Mouse (Mus musculus): ENCODE results near the gene Tnfrsf4. TPM values are rescaled to one million over a fixed set of nuclear protein-coding genes. Genes with fewer than 3 reads are reported as not detected.

The Tnfrsf4 gene
- polyA plus RNA-seq, 1 experiment from 2014 or later = 0.47 TPM

- Histone ChIP-seq H3K9me3 (ENCODE audit: low read depth, low read length) (no peaks in the 10 kb centered on the region), H3K27me3 (ENCODE audit: insufficient read depth, low read length) (no peaks in the 10 kb centered on the region), H3K4me1 (ENCODE audit: insufficient read depth) (peaks cover 6% of the 10 kb centered on the region; the same call in 1 of the 2 replicates), H3K9ac (no peak overlapping the region), H3K27ac (ENCODE audit: low read depth) (peak overlapping the region; percentile 70), H3K36me3 (ENCODE audit: insufficient read depth) (no peaks in the 10 kb centered on the region), H3K4me2 (no peak overlapping the region), H3K4me3 (ENCODE audit: low read depth, low read length) (no peak overlapping the region)
- no peak for ATAC-seq (ENCODE audit: insufficient read depth)
- no peak for TF ChIP-seq CTCF (IDR thresholded peaks at IDR 0.05; ENCODE audit: low read depth)
- peak; percentile 25 for DNase-seq
- WGBS = 12% methylated on average over 4 of the region's 4 CpGs
These were observed 50.3 kb downstream of the Tnfrsf4 start for GRCm38 (mm10) chr4:156063861-156064509.

- Histone ChIP-seq H3K4me3 (ENCODE audit: low read depth, low read length) (no peak overlapping the region), H3K4me2 (no peak overlapping the region), H3K9ac (no peak overlapping the region), H3K27ac (ENCODE audit: low read depth) (peak overlapping the region; percentile 70), H3K4me1 (ENCODE audit: insufficient read depth) (peaks cover 6% of the 10 kb centered on the region; the same call in 1 of the 2 replicates), H3K36me3 (ENCODE audit: insufficient read depth) (no peaks in the 10 kb centered on the region), H3K9me3 (ENCODE audit: low read depth, low read length) (no peaks in the 10 kb centered on the region), H3K27me3 (ENCODE audit: insufficient read depth, low read length) (no peaks in the 10 kb centered on the region)
- WGBS = 77% methylated on average over 9 of the region's 9 CpGs
- TF ChIP-seq CTCF (IDR thresholded peaks at IDR 0.05; ENCODE audit: low read depth) = no peak
- no peak for ATAC-seq (ENCODE audit: insufficient read depth)
- DNase-seq = peak; percentile 45
These were observed 50.9 kb downstream of the Tnfrsf4 start for GRCm38 (mm10) chr4:156064510-156064897.

GRCm38 (mm10) chr4:156065156-156065894, 51.7 kb downstream of the Tnfrsf4 start:
- no peak overlapping the region for H3K27ac ChIP-seq (ENCODE audit: low read depth)
- H3K9me3 ChIP-seq (ENCODE audit: low read depth, low read length) = no peaks in the 10 kb centered on the region
- 77% methylated on average over 10 of the region's 10 CpGs for WGBS
- H3K4me3 ChIP-seq (ENCODE audit: low read depth, low read length) = no peak overlapping the region
- ATAC-seq (ENCODE audit: insufficient read depth) = no peak
- no peak for DNase-seq
- H3K9ac ChIP-seq = no peak overlapping the region
- H3K4me2 ChIP-seq = no peak overlapping the region
- H3K36me3 ChIP-seq (ENCODE audit: insufficient read depth) = no peaks in the 10 kb centered on the region
- TF ChIP-seq CTCF (IDR thresholded peaks at IDR 0.05; ENCODE audit: low read depth) = no peak
- no peaks in the 10 kb centered on the region for H3K27me3 ChIP-seq (ENCODE audit: insufficient read depth, low read length)
- peaks cover 6% of the 10 kb centered on the region; the same call in 1 of the 2 replicates for H3K4me1 ChIP-seq (ENCODE audit: insufficient read depth)

MicroRNA genes within 50 kb of the gene (microRNA counts, 519-probe panel; counts per million panel counts)
- microRNA mmu-miR-200a (3,412 counts per million, percentile 69 among the panel's probes with 10 or more counts), microRNA mmu-miR-200b (4,265 counts per million, percentile 88 among the panel's probes with 10 or more counts), microRNA mmu-miR-429 (4,699 counts per million, percentile 93 among the panel's probes with 10 or more counts)

Small RNAs within 50 kb of the gene (microRNA-seq; reads per million reads assigned to microRNA genes)
- gene Mir200a (ENCODE audit: borderline number of aligned reads) = 1,053 reads per million, percentile 72 among the genes with 10 or more reads in this experiment
- gene Mir200b (ENCODE audit: borderline number of aligned reads) = 6,977 reads per million, percentile 92 among the genes with 10 or more reads in this experiment
- gene Mir429 (ENCODE audit: borderline number of aligned reads) = 18,219 reads per million, percentile 97 among the genes with 10 or more reads in this experiment

Other genes starting within 250 kb of the Tnfrsf4 start
- 8.7 and 8.9 TPM in 2 replicates for gene Vwa1, start 239.1 kb upstream of the Tnfrsf4 start, polyA plus RNA-seq (2014; fragmentation: Nextera tagmentation; extraction: Ambion mirVana)
- gene Tmem88b, start 228.0 kb upstream of the Tnfrsf4 start, polyA plus RNA-seq (2014; fragmentation: Nextera tagmentation; extraction: Ambion mirVana) = 0.12 and 0.15 TPM in 2 replicates
- not detected in 2 replicates for gene Ankrd65, start 223.4 kb upstream of the Tnfrsf4 start, polyA plus RNA-seq (2014; fragmentation: Nextera tagmentation; extraction: Ambion mirVana)
- gene Mrpl20, start 211.0 kb upstream of the Tnfrsf4 start, polyA plus RNA-seq (2014; fragmentation: Nextera tagmentation; extraction: Ambion mirVana) = 226 and 231 TPM in 2 replicates
- gene Ccnl2, start 201.4 kb upstream of the Tnfrsf4 start, polyA plus RNA-seq (2014; fragmentation: Nextera tagmentation; extraction: Ambion mirVana) = 172 and 174 TPM in 2 replicates
- 124 and 136 TPM in 2 replicates for gene Aurkaip1, start 182.6 kb upstream of the Tnfrsf4 start, polyA plus RNA-seq (2014; fragmentation: Nextera tagmentation; extraction: Ambion mirVana)
- 148 and 155 TPM in 2 replicates for gene Mxra8, start 174.2 kb upstream of the Tnfrsf4 start, polyA plus RNA-seq (2014; fragmentation: Nextera tagmentation; extraction: Ambion mirVana)
- 11.3 and 17.8 TPM in 2 replicates for gene Dvl1, start 166.4 kb upstream of the Tnfrsf4 start, polyA plus RNA-seq (2014; fragmentation: Nextera tagmentation; extraction: Ambion mirVana)
- gene Tas1r3, start 150.5 kb upstream of the Tnfrsf4 start, polyA plus RNA-seq (2014; fragmentation: Nextera tagmentation; extraction: Ambion mirVana) = 0.16 and 0.22 TPM in 2 replicates
- gene Cptp, start 144.4 kb upstream of the Tnfrsf4 start, polyA plus RNA-seq (2014; fragmentation: Nextera tagmentation; extraction: Ambion mirVana) = 17.1 and 18.4 TPM in 2 replicates
- gene Ints11, start 144.3 kb upstream of the Tnfrsf4 start, polyA plus RNA-seq (2014; fragmentation: Nextera tagmentation; extraction: Ambion mirVana) = 83.6 and 84.7 TPM in 2 replicates
- gene Pusl1, start 122.1 kb upstream of the Tnfrsf4 start, polyA plus RNA-seq (2014; fragmentation: Nextera tagmentation; extraction: Ambion mirVana) = 43.6 and 50.9 TPM in 2 replicates
- gene Acap3, start 122.0 kb upstream of the Tnfrsf4 start, polyA plus RNA-seq (2014; fragmentation: Nextera tagmentation; extraction: Ambion mirVana) = 17.9 and 20.5 TPM in 2 replicates
- gene Ube2j2, start 70.0 kb upstream of the Tnfrsf4 start, polyA plus RNA-seq (2014; fragmentation: Nextera tagmentation; extraction: Ambion mirVana) = 124 and 127 TPM in 2 replicates
- gene C1qtnf12, start 51.5 kb upstream of the Tnfrsf4 start, polyA plus RNA-seq (2014; fragmentation: Nextera tagmentation; extraction: Ambion mirVana) = 35.9 and 43.5 TPM in 2 replicates
- gene B3galt6, start 21.2 kb upstream of the Tnfrsf4 start, polyA plus RNA-seq (2014; fragmentation: Nextera tagmentation; extraction: Ambion mirVana) = 17.1 and 18.2 TPM in 2 replicates
- 152 TPM in 2 replicates for gene Sdf4, start 21.0 kb upstream of the Tnfrsf4 start, polyA plus RNA-seq (2014; fragmentation: Nextera tagmentation; extraction: Ambion mirVana)
- gene Tnfrsf18, start 12.3 kb downstream of the Tnfrsf4 start, polyA plus RNA-seq (2014; fragmentation: Nextera tagmentation; extraction: Ambion mirVana) = 1.3 TPM in 2 replicates
- 2.1 and 3.0 TPM in 2 replicates for gene Ttll10, start 45.6 kb downstream of the Tnfrsf4 start, polyA plus RNA-seq (2014; fragmentation: Nextera tagmentation; extraction: Ambion mirVana)
- 49.4 and 55.7 TPM in 2 replicates for gene 9430015G10Rik, start 96.1 kb downstream of the Tnfrsf4 start, polyA plus RNA-seq (2014; fragmentation: Nextera tagmentation; extraction: Ambion mirVana)
- gene Rnf223, start 116.7 kb downstream of the Tnfrsf4 start, polyA plus RNA-seq (2014; fragmentation: Nextera tagmentation; extraction: Ambion mirVana) = 0.43 and 0.72 TPM in 2 replicates
- 81.9 and 84.0 TPM in 2 replicates for gene Agrn, start 183.6 kb downstream of the Tnfrsf4 start, polyA plus RNA-seq (2014; fragmentation: Nextera tagmentation; extraction: Ambion mirVana)
- 0.43 TPM in 1 of 2 replicates, not detected in the other for gene Isg15, start 187.0 kb downstream of the Tnfrsf4 start, polyA plus RNA-seq (2014; fragmentation: Nextera tagmentation; extraction: Ambion mirVana)
- gene AW011738, start 189.5 kb downstream of the Tnfrsf4 start, polyA plus RNA-seq (2014; fragmentation: Nextera tagmentation; extraction: Ambion mirVana) = 0.72 and 0.81 TPM in 2 replicates
- 0.32 and 0.51 TPM in 2 replicates for gene Perm1, start 202.0 kb downstream of the Tnfrsf4 start, polyA plus RNA-seq (2014; fragmentation: Nextera tagmentation; extraction: Ambion mirVana)
- 21.0 and 21.4 TPM in 2 replicates for gene Plekhn1, start 221.0 kb downstream of the Tnfrsf4 start, polyA plus RNA-seq (2014; fragmentation: Nextera tagmentation; extraction: Ambion mirVana)
- gene Noc2l, start 222.2 kb downstream of the Tnfrsf4 start, polyA plus RNA-seq (2014; fragmentation: Nextera tagmentation; extraction: Ambion mirVana) = 82.4 and 90.1 TPM in 2 replicates
- 0.11 and 0.15 TPM in 2 replicates for gene Samd11, start 241.8 kb downstream of the Tnfrsf4 start, polyA plus RNA-seq (2014; fragmentation: Nextera tagmentation; extraction: Ambion mirVana)

Data from lung, embryonic 14.5 days (tissue).